Mouse (Mus musculus) neural tube, embryonic 12.5 days (tissue): ENCODE data around the gene Idh1. TPM values are rescaled to one million over a fixed set of nuclear protein-coding genes. Genes with fewer than 3 reads are reported as not detected.

Experiments
- ATAC-seq: fragments of 200-750 bp; cut with Nextera tagmentation; 2 replicates; pipeline ENCODE4 v1.8.0; 2017; ENCODE audit warnings: low read depth, mild to moderate bottlenecking, moderate TSS enrichment, moderate library complexity; ENCODE audit not compliant: low FRiP score
- H3K27ac ChIP-seq: fragments of 300-500 bp; sonication (generic); 2 replicates; pipeline ENCODE4 v1.5.1; 2016
- H3K27me3 ChIP-seq: fragments of 300-500 bp; sonication (generic); replicated peaks from 2 replicates; pipeline ENCODE4 v1.6.1; 2016; ENCODE audit warnings: mild to moderate bottlenecking
- H3K36me3 ChIP-seq: fragments of 300-500 bp; sonication (generic); 2 replicates; pipeline ENCODE4 v1.6.1; 2016; ENCODE audit warnings: mild to moderate bottlenecking
- H3K4me1 ChIP-seq: fragments of 300-500 bp; sonication (generic); 2 replicates; pipeline ENCODE4 v1.6.1; 2016
- H3K4me2 ChIP-seq: fragments of 300-500 bp; sonication (generic); replicated peaks from 2 replicates; pipeline ENCODE4 v1.6.1; 2016; ENCODE audit warnings: mild to moderate bottlenecking
- H3K4me3 ChIP-seq: fragments of 300-500 bp; sonication (generic); 2 replicates; pipeline ENCODE4 v1.5.1; 2016
- H3K9ac ChIP-seq: fragments of 300-500 bp; sonication (generic); 2 replicates; pipeline ENCODE4 v1.6.1; 2016; ENCODE audit warnings: mild to moderate bottlenecking
- H3K9me3 ChIP-seq: fragments of 300-500 bp; sonication (generic); 2 replicates; pipeline ENCODE4 v1.6.1; 2016; ENCODE audit warnings: mild to moderate bottlenecking
- WGBS: fragments of 180-500 bp; shearing (Covaris S2); methylation state at CpG from one replicate; pipeline ENCODE4 v1.1.7; 2016; 5-methylcytosine and 5-hydroxymethylcytosine counted together
- polyA plus RNA-seq: library from polyadenylated mRNA; unstranded; fragments of >200 nt; fragmentation: Nextera tagmentation; extraction: Ambion mirVana; gene quantifications from 2 replicates; pipeline ENCODE4 v1.2.1, GENCODE M21; 2016

Idh1 gene
- polyA plus RNA-seq, 1 experiment from 2014 or later, result 409 TPM

DNA sequence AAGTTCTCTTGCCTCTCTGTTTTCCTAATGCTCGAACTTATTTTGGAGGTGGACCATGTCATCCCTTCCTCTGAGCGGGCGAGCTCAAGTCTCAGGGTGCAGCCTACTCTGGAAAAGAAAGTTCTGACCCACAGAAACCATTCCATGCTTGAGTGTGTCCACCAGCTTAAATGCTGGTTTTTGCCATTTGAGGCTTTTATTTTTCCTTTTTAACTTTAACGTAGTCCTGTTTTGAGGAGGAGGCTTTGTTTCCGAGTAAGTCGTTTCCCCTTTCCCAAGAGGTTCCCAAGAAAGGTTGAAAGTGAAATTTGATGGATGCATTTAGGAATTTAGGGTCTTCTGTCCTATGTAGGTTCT lies 752 bp upstream of the Idh1 start:
- Histone ChIP-seq H3K9ac (peak overlapping the region; percentile 95), H3K27ac (peak overlapping the region; percentile 82), H3K4me2 (peak overlapping the region; percentile 77), H3K4me3 (peak overlapping the region; percentile 93), H3K36me3 (peaks cover 7% of the 10 kb centered on the region), H3K4me1 (peaks cover 17% of the 10 kb centered on the region), H3K9me3 (no peaks in the 10 kb centered on the region), H3K27me3 (no peaks in the 10 kb centered on the region)
- 0% methylated on average over 6 of the region's 6 CpGs for WGBS
- ATAC-seq, result no peak

- no peak; the same call in 1 of the 2 replicates for ATAC-seq
- WGBS, result 27% methylated on average over 12 of the region's 12 CpGs
- H3K9me3 ChIP-seq, result no peaks in the 10 kb centered on the region
- H3K27ac ChIP-seq, result no peak overlapping the region
- peak overlapping the region; percentile 77 for H3K4me2 ChIP-seq
- H3K4me1 ChIP-seq, result peaks cover 17% of the 10 kb centered on the region
- H3K36me3 ChIP-seq, result no peaks in the 10 kb centered on the region
- H3K27me3 ChIP-seq, result no peaks in the 10 kb centered on the region
- peak overlapping the region; percentile 93 for H3K4me3 ChIP-seq
- peak overlapping the region; percentile 95 for H3K9ac ChIP-seq
Measured at GRCm38 (mm10) chr1:65185524-65186205, 635 bp downstream of the Idh1 start.

- H3K9ac ChIP-seq, result no peak overlapping the region
- no peaks in the 10 kb centered on the region for H3K27me3 ChIP-seq
- H3K27ac ChIP-seq, result no peak overlapping the region
- no peak overlapping the region for H3K4me3 ChIP-seq
- H3K9me3 ChIP-seq, result no peaks in the 10 kb centered on the region
- no peak overlapping the region for H3K4me2 ChIP-seq
- H3K36me3 ChIP-seq, result no peaks in the 10 kb centered on the region
- no peak for ATAC-seq
- H3K4me1 ChIP-seq, result peaks cover 17% of the 10 kb centered on the region
- WGBS, result 91% methylated on average over 8 of the region's 8 CpGs
Measured at GRCm38 (mm10) chr1:65185011-65185410, 1.3 kb downstream of the Idh1 start.

- Histone ChIP-seq H3K27ac (no peak overlapping the region), H3K4me1 (peaks cover 17% of the 10 kb centered on the region), H3K9me3 (no peaks in the 10 kb centered on the region), H3K4me2 (no peak overlapping the region), H3K27me3 (no peaks in the 10 kb centered on the region), H3K4me3 (no peak overlapping the region), H3K9ac (no peak overlapping the region), H3K36me3 (no peaks in the 10 kb centered on the region)
- WGBS, result 85% methylated on average over 2 of the region's 2 CpGs
- ATAC-seq, result no peak
Measured at GRCm38 (mm10) chr1:65183994-65184393, 2.3 kb downstream of the Idh1 start.

- Histone ChIP-seq H3K27ac (no peak overlapping the region), H3K27me3 (no peaks in the 10 kb centered on the region), H3K4me1 (peaks cover 13% of the 10 kb centered on the region; the same call in 1 of the 2 replicates), H3K36me3 (no peaks in the 10 kb centered on the region), H3K4me3 (no peak overlapping the region), H3K9ac (no peak overlapping the region), H3K9me3 (no peaks in the 10 kb centered on the region), H3K4me2 (no peak overlapping the region)
- ATAC-seq, result no peak
- WGBS, result 87% methylated on average over 5 of the region's 5 CpGs
Measured at GRCm38 (mm10) chr1:65181459-65181858, 4.8 kb downstream of the Idh1 start.

DNA sequence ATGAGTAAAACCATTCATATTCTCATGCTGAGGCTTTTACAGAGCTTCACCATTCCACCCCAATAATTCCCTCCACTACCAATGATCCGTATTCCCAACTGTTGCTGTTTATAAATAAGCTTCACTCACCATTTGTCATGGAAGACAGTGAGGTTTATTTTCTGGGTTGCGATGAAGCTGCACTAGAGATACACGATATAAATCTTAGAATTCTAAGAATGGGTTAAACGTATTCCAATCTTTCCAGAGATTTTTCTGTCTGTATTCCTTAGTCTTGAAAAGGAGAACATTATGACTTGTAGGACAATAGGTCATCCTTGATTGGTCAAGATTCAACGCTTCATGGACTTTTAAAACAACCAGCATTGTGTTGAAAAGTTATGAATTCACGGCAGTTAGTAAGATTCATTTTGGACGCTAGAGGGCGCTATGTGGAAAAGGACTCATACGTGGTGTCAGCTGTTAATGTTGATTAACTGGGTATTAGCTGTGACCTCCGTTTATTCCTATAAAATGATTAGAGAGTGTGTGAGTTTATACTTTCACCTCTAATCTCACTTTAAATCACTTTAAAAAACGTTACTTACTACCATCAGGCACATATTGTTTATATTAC lies 6.6 kb downstream of the Idh1 start:
- Histone ChIP-seq H3K36me3 (peaks cover under 1% of the 10 kb centered on the region), H3K9ac (peak overlapping the region; percentile 54), H3K4me2 (peak overlapping the region; percentile 62), H3K27ac (0 out of 2 replicates have a peak overlapping the region, but pooled peaks have one; percentile 97), H3K4me3 (peak overlapping the region; percentile 71), H3K9me3 (no peaks in the 10 kb centered on the region), H3K4me1 (peaks cover 13% of the 10 kb centered on the region; the same call in 1 of the 2 replicates), H3K27me3 (no peaks in the 10 kb centered on the region)
- no peak for ATAC-seq
- 5% methylated on average over 11 of the region's 11 CpGs for WGBS

DNA sequence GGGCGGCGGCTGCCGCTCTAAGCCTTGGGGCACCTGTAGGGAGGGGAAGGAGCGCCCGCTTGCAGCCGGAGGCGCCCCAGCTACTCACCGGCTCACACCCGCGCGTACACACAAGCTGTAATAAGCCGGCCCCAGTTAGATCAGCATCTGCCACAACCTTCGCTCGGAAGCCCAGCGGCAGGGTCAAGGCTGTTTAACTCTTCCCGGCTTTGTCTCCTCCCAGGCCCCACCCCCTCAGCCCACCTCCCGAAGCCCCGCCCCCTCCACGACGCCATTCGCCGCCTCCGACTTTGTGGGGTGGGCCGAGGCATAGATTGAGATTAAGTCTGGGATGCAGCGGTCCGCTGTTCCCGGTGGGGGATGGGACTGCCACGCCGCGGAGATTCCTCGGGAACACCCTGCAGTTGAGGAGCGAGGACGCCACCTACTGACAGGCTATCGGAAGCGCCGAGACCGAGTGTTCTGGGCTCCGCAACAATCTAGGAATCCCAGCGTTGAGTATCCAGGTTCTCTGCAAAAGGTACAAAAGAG lies 7.3 kb downstream of the Idh1 start:
- Histone ChIP-seq H3K27me3 (no peaks in the 10 kb centered on the region), H3K4me3 (peak overlapping the region; percentile 71), H3K9me3 (no peaks in the 10 kb centered on the region), H3K36me3 (peaks cover 8% of the 10 kb centered on the region), H3K4me1 (peaks cover 13% of the 10 kb centered on the region; the same call in 1 of the 2 replicates), H3K9ac (peak overlapping the region; percentile 87), H3K27ac (peak overlapping the region; percentile 97), H3K4me2 (peak overlapping the region; percentile 62)
- ATAC-seq, result peak; percentile 93
- WGBS, result under 1% methylated on average over 39 of the region's 39 CpGs

DNA sequence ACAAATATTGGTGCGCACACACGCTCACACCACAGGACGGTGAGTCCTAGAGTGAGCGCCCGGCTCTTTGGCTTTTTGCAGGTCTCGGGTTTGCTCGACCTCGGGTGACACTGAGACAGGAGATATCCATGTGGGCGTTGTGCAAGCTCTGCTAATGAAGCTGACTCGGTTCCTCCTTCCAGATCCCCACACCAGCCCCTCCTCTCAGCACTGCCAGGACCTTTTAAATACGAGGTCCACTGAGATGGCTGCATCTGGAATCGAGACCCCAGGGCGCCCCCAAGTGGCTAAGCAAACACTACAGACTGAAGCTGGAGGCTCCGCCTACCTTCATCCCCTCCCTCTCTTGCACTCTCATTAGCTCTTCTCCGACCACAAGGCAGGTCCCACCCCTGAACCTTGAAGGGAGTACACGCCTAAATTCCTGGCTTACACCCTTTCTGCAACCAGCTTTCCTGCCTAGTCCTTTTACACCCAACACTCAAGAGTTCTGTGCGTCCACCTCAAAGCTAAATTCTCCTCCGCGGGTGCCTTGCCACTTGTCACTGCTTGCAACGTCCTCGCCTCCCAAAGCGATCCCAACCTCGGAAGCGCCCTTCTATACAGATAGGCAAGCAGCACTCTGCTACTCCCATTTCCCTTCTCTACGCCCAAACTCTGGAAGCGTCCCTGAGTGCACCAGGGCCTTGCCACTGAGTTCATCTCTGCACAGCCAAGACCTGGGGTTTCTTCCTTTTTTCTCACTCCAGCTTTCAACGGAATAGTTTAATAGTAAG lies 8.0 kb downstream of the Idh1 start:
- Histone ChIP-seq H3K27ac (peak overlapping the region; percentile 97), H3K36me3 (peaks cover 12% of the 10 kb centered on the region), H3K4me1 (peaks cover 13% of the 10 kb centered on the region; the same call in 1 of the 2 replicates), H3K27me3 (no peaks in the 10 kb centered on the region), H3K4me2 (peak overlapping the region; percentile 62), H3K9me3 (no peaks in the 10 kb centered on the region), H3K9ac (peak overlapping the region; percentile 87), H3K4me3 (peak overlapping the region; percentile 71)
- ATAC-seq, result peak; percentile 89
- WGBS, result 8% methylated on average over 27 of the region's 27 CpGs

GRCm38 (mm10) chr1:65177452-65177851 lies 8.8 kb downstream of the Idh1 start:
- H3K9ac ChIP-seq, result peak overlapping the region; percentile 87; the same call in 1 of the 2 replicates
- 71% methylated on average over 3 of the region's 3 CpGs for WGBS
- no peak for ATAC-seq

DNA sequence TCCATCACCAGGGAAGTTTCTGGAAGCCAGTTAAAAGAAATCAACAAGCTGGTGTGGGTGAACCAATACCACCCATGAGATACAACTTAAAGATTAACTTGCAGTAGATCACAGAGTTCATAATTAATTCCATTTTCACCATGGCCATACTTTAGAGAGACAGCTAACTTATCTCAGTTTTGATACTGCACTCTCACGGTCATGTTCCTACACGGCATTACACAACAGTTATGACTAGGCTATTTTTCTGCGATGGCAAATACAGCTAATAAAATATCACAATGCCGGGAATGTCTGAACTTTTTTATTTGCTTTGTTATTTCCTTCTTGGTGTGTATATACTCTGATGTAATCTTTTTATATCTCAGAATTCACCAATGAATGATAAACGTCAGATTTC lies 9.4 kb downstream of the Idh1 start:
- ATAC-seq, result no peak
- Histone ChIP-seq H3K4me2 (0 out of 2 replicates have a peak overlapping the region, but pooled peaks have one; percentile 12), H3K36me3 (peaks cover 17% of the 10 kb centered on the region), H3K27ac (no peak overlapping the region), H3K4me3 (no peak overlapping the region), H3K9me3 (no peaks in the 10 kb centered on the region), H3K27me3 (no peaks in the 10 kb centered on the region), H3K9ac (no peak overlapping the region), H3K4me1 (peaks cover 13% of the 10 kb centered on the region; the same call in 1 of the 2 replicates)
- 91% methylated on average over 5 of the region's 5 CpGs for WGBS

More at GRCm38 (mm10) chr1:65177452-65177851, 8.8 kb downstream of the Idh1 start:
- Histone ChIP-seq H3K4me1 (peaks cover 13% of the 10 kb centered on the region; the same call in 1 of the 2 replicates), H3K4me3 (peak overlapping the region; percentile 71; the same call in 1 of the 2 replicates), H3K9me3 (no peaks in the 10 kb centered on the region), H3K27ac (no peak overlapping the region), H3K4me2 (peak overlapping the region; percentile 62), H3K36me3 (peaks cover 17% of the 10 kb centered on the region), H3K27me3 (no peaks in the 10 kb centered on the region)

DNA sequence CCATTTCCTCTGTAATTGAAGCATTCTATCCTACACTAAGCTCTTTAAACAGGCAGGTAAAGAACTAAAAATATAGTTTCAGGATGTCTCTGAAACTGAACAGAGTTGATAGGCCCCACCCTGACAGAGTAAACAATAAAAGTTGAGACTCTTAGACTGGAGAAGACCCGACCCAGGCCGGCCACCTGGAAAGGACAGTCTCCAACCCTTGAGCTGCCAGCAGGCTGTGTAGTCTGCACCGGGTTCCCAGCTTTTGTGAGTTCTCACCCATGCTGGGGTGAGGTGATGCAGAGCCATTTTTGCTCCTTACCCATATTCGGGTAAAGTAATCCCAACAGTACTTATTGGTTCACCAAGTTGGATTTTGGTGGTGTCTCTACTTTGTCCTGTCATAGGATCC lies 10.1 kb downstream of the Idh1 start:
- H3K4me2 ChIP-seq, result 0 out of 2 replicates have a peak overlapping the region, but pooled peaks have one; percentile 12
- no peak overlapping the region for H3K4me3 ChIP-seq
- 90% methylated on average over 4 of the region's 4 CpGs for WGBS
- peaks cover 25% of the 10 kb centered on the region for H3K36me3 ChIP-seq
- peaks cover 13% of the 10 kb centered on the region; the same call in 1 of the 2 replicates for H3K4me1 ChIP-seq
- H3K27ac ChIP-seq, result no peak overlapping the region
- H3K9me3 ChIP-seq, result no peaks in the 10 kb centered on the region
- H3K9ac ChIP-seq, result no peak overlapping the region
- H3K27me3 ChIP-seq, result no peaks in the 10 kb centered on the region
- no peak for ATAC-seq

- H3K9ac ChIP-seq, result no peak overlapping the region
- no peak for ATAC-seq
- no peak overlapping the region for H3K4me2 ChIP-seq
- 94% methylated on average over 2 of the region's 2 CpGs for WGBS
- no peak overlapping the region for H3K4me3 ChIP-seq
- H3K27ac ChIP-seq, result no peak overlapping the region
- no peaks in the 10 kb centered on the region for H3K27me3 ChIP-seq
- peaks cover 13% of the 10 kb centered on the region; the same call in 1 of the 2 replicates for H3K4me1 ChIP-seq
- H3K36me3 ChIP-seq, result peaks cover 48% of the 10 kb centered on the region
- no peaks in the 10 kb centered on the region for H3K9me3 ChIP-seq
Measured at GRCm38 (mm10) chr1:65173716-65174115, 12.6 kb downstream of the Idh1 start.
